Mouse (Mus musculus): ENCODE data around the gene Osbpl3. TPM values are rescaled to one million over a fixed set of nuclear protein-coding genes. Genes with fewer than 3 reads are reported as not detected.

The Osbpl3 gene
- polyA plus RNA-seq, 1 experiment from 2014 or later: 14.5 TPM

DNA sequence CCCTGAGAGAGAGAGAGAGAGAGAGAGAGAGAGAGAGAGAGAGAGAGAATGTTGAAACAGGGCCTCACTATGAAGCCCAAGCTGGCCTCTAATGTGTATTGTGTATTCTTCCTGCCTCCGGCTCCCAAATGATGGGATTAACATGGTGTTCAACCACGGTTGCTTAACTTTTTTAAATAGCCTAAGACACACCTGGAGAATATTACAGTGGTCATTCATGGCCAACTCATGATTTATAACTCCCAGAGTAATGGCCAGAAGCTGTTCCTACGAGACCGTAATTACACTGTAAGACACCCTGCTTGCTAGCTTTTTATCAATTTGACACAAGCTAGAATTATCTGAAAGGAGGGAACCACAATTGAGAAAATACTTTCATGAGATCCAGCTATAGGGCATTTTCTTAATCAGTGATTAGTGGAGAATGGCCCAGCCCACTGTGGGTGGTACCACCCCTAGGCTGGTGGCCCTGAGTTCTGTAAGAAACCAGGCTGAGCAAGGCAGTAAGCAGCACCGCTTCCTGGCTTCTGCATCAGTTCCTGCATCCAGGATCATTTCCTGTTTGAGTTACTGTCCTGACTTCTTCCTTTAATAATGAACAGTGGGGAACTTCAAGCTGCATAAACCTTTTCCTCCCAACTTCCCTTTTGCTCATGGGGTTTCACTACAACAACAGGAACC is 115.6 kb downstream of the Osbpl3 start:
- TF ChIP-seq CTCF (IDR thresholded peaks at IDR 0.05; ENCODE audit: low read depth): no peak
- no peak for TF ChIP-seq EP300 (optimal IDR thresholded peaks at IDR 0.05)
- Histone ChIP-seq H3K9ac (ENCODE audit: low read length) (no peak overlapping the region), H3K4me1 (replicated peaks; ENCODE audit: control insufficient read depth, insufficient read depth) (no peaks in the 10 kb centered on the region), H3K9me3 (ENCODE audit: control insufficient read depth, low read length) (no peaks in the 10 kb centered on the region), H3K27ac (replicated peaks) (no peak overlapping the region), H3K27me3 (ENCODE audit: control insufficient read depth, insufficient read depth, low read length) (no peaks in the 10 kb centered on the region), H3K4me3 (ENCODE audit: low read depth, low read length) (no peak overlapping the region), H3K36me3 (ENCODE audit: control insufficient read depth, insufficient read depth, low read length) (no peaks in the 10 kb centered on the region), H3K4me2 (replicated peaks; ENCODE audit: low read depth) (no peak overlapping the region)
- DNase-seq (ENCODE audit: low spot score) (no peak), ATAC-seq (ENCODE audit: low FRiP score, low TSS enrichment) (no peak)
- WGBS: 71% methylated on average over 5 of the region's 5 CpGs

DNA sequence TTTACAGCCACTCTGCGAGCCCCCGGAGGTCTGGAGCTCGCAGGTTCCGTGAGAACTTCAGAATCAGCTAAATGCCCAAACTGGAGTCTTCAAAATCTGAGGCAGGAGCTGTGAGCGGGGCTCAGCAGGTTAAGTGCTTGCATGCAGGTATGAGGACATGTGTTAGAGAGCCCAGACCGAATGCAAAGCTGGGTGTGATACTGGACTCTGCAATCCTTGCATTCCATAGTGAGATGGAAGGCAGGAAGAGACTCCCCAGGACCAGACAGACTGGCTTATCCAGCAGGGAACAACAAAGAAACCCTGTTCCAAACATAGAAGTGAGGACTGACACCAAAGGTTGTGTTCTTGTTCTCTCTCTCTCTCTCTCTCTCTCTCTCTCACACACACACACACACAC is 118.6 kb downstream of the Osbpl3 start:
- 74% methylated on average over 6 of the region's 6 CpGs for WGBS
- Histone ChIP-seq H3K4me2 (replicated peaks; ENCODE audit: low read depth) (no peak overlapping the region), H3K9ac (ENCODE audit: low read length) (no peak overlapping the region), H3K4me1 (replicated peaks; ENCODE audit: control insufficient read depth, insufficient read depth) (no peaks in the 10 kb centered on the region), H3K4me3 (ENCODE audit: low read depth, low read length) (no peak overlapping the region), H3K27ac (replicated peaks) (no peak overlapping the region), H3K27me3 (ENCODE audit: control insufficient read depth, insufficient read depth, low read length) (no peaks in the 10 kb centered on the region), H3K36me3 (ENCODE audit: control insufficient read depth, insufficient read depth, low read length) (no peaks in the 10 kb centered on the region), H3K9me3 (ENCODE audit: control insufficient read depth, low read length) (no peaks in the 10 kb centered on the region)
- ATAC-seq (ENCODE audit: low FRiP score, low TSS enrichment): no peak
- no peak for DNase-seq (ENCODE audit: low spot score)
- no peak for TF ChIP-seq EP300 (optimal IDR thresholded peaks at IDR 0.05)
- no peak for TF ChIP-seq CTCF (IDR thresholded peaks at IDR 0.05; ENCODE audit: low read depth)

DNA sequence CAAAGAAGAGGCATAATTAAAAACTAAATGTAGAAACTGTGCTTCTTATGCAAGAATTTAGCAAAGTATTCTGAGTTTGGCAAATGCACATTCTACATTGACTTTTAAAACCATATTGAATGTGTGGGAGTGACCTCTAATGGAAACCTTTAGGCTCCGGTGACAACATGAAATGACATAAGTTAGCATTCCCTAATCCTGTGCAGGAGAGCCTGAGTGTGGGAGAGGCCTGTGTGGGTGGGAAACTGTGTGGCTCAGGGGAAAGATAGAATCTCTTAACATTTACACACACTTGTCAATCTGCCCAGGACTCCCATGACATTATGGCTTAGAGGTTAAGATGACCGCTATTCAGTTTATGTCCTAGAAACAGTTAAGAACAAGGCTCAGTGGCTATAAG is 119.6 kb downstream of the Osbpl3 start:
- H3K36me3 ChIP-seq (ENCODE audit: control insufficient read depth, insufficient read depth, low read length): no peaks in the 10 kb centered on the region
- H3K4me2 ChIP-seq (replicated peaks; ENCODE audit: low read depth): no peak overlapping the region
- ATAC-seq (ENCODE audit: low FRiP score, low TSS enrichment) (no peak), DNase-seq (ENCODE audit: low spot score) (no peak)
- no peaks in the 10 kb centered on the region for H3K4me1 ChIP-seq (replicated peaks; ENCODE audit: control insufficient read depth, insufficient read depth)
- H3K9me3 ChIP-seq (ENCODE audit: control insufficient read depth, low read length): no peaks in the 10 kb centered on the region
- H3K27me3 ChIP-seq (ENCODE audit: control insufficient read depth, insufficient read depth, low read length): no peaks in the 10 kb centered on the region
- no peak overlapping the region for H3K27ac ChIP-seq (replicated peaks)
- H3K4me3 ChIP-seq (ENCODE audit: low read depth, low read length): no peak overlapping the region
- 90% methylated on average over 2 of the region's 2 CpGs for WGBS
- H3K9ac ChIP-seq (ENCODE audit: low read length): no peak overlapping the region
- TF ChIP-seq CTCF (IDR thresholded peaks at IDR 0.05; ENCODE audit: low read depth) (no peak), EP300 (optimal IDR thresholded peaks at IDR 0.05) (no peak)

DNA sequence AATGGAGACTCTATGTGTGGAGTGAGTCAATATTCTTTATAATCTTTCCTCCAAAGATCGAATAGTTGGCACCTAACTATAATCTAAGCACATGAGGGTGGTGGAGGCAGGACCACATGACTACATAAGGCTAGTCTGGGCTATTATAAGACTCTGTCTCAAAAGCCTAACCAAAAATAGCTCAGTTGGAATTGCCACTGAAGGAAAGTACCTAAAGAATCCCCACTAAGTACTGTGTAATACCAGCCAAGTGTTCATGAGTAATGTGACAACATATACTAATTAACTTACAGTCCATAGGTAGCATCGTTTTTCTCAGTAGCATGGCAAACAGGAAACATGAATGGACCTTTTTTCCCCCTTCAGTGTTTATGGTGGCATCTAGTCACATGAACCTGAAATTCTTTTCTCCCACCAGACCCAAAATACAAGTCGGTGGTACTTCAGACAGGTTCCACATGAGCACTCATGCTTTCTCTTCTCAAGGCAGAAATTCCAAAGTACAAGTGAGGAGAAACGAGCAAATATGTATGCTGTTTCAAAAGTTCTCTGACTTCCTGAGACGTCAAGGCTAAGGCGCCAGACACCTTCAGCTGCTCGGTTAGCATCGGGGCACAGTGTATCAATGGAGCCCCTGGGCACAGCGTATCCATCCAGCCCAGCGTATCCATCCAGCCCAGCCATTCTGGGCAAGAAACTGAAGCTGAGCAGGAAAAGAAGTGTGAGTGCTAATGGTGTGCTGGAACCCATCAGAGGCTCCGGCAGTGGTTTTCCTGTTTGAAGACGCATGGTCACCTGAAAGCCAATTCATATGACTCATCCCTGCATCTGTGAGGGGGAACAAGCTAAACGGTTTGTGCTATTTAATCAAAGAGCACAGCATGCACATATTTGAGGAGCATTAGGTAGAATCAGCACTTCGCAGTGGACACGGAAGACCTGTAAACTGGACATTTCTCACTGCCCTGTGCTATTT is 120.9 kb downstream of the Osbpl3 start:
- no peak overlapping the region for H3K27ac ChIP-seq (replicated peaks)
- no peaks in the 10 kb centered on the region for H3K9me3 ChIP-seq (ENCODE audit: control insufficient read depth, low read length)
- no peak for TF ChIP-seq EP300 (optimal IDR thresholded peaks at IDR 0.05)
- TF ChIP-seq CTCF (IDR thresholded peaks at IDR 0.05; ENCODE audit: low read depth): no peak
- H3K9ac ChIP-seq (ENCODE audit: low read length): no peak overlapping the region
- H3K4me2 ChIP-seq (replicated peaks; ENCODE audit: low read depth): no peak overlapping the region
- WGBS: 86% methylated on average over 15 of the region's 15 CpGs
- ATAC-seq (ENCODE audit: low FRiP score, low TSS enrichment): no peak
- H3K4me3 ChIP-seq (ENCODE audit: low read depth, low read length): no peak overlapping the region
- no peak for DNase-seq (ENCODE audit: low spot score)
- no peaks in the 10 kb centered on the region for H3K36me3 ChIP-seq (ENCODE audit: control insufficient read depth, insufficient read depth, low read length)
- H3K4me1 ChIP-seq (replicated peaks; ENCODE audit: control insufficient read depth, insufficient read depth): no peaks in the 10 kb centered on the region
- H3K27me3 ChIP-seq (ENCODE audit: control insufficient read depth, insufficient read depth, low read length): no peaks in the 10 kb centered on the region

DNA sequence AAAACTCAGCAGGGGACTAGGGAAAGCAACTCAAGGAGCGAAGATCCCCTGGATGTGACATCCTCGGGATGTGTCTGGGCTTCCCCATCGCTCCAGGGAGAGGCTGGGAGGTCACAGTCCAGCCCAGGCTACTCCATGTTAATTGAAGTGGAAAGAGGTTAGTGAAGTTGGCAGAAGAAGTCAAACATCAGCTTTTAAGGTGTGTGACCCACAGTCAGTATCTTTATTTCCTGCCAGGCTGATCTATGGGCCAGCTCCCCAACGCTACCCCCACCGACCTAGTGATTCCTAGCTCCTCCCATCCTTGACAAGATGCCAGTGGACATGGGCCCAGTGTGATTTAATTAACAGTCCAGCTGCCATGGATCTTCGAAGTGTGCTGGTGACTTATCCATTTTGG is 122.7 kb downstream of the Osbpl3 start:
- H3K36me3 ChIP-seq (ENCODE audit: control insufficient read depth, insufficient read depth, low read length): no peaks in the 10 kb centered on the region
- no peak for TF ChIP-seq CTCF (IDR thresholded peaks at IDR 0.05; ENCODE audit: low read depth)
- no peak for TF ChIP-seq EP300 (optimal IDR thresholded peaks at IDR 0.05)
- DNase-seq (ENCODE audit: low spot score): no peak
- H3K4me3 ChIP-seq (ENCODE audit: low read depth, low read length): no peak overlapping the region
- no peaks in the 10 kb centered on the region for H3K9me3 ChIP-seq (ENCODE audit: control insufficient read depth, low read length)
- H3K4me2 ChIP-seq (replicated peaks; ENCODE audit: low read depth): no peak overlapping the region
- no peak overlapping the region for H3K27ac ChIP-seq (replicated peaks)
- H3K9ac ChIP-seq (ENCODE audit: low read length): no peak overlapping the region
- ATAC-seq (ENCODE audit: low FRiP score, low TSS enrichment): no peak
- no peaks in the 10 kb centered on the region for H3K4me1 ChIP-seq (replicated peaks; ENCODE audit: control insufficient read depth, insufficient read depth)
- 66% methylated on average over 6 of the region's 6 CpGs for WGBS
- H3K27me3 ChIP-seq (ENCODE audit: control insufficient read depth, insufficient read depth, low read length): no peaks in the 10 kb centered on the region

DNA sequence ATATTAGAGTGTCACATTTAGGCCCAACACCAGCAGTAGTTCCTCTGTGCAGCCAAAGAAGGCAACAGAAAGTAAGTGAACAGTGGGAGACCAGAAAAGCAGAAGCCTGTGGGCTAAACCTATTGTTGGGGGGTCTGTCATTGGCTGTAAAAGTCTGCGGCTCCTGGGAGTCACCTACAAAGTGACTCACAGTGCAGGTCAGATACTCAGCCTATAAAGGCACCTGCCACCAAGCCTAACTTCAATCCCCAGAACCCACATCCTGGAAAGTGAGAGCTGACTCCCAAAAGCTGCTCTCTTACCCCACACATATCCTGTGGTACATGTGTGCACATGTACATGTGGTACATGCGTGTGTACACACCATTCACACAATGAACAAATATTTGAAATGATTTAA is 124.5 kb downstream of the Osbpl3 start:
- ATAC-seq (ENCODE audit: low FRiP score, low TSS enrichment) (no peak), DNase-seq (ENCODE audit: low spot score) (no peak)
- 89% methylated on average over 2 of the region's 2 CpGs for WGBS
- Histone ChIP-seq H3K36me3 (ENCODE audit: control insufficient read depth, insufficient read depth, low read length) (no peaks in the 10 kb centered on the region), H3K9me3 (ENCODE audit: control insufficient read depth, low read length) (no peaks in the 10 kb centered on the region), H3K4me2 (replicated peaks; ENCODE audit: low read depth) (no peak overlapping the region), H3K27me3 (ENCODE audit: control insufficient read depth, insufficient read depth, low read length) (no peaks in the 10 kb centered on the region), H3K4me3 (ENCODE audit: low read depth, low read length) (no peak overlapping the region), H3K9ac (ENCODE audit: low read length) (no peak overlapping the region), H3K4me1 (replicated peaks; ENCODE audit: control insufficient read depth, insufficient read depth) (no peaks in the 10 kb centered on the region), H3K27ac (replicated peaks) (no peak overlapping the region)
- TF ChIP-seq EP300 (optimal IDR thresholded peaks at IDR 0.05): no peak

Data from stomach, postnatal 0 days (tissue).